8 mouse cellular contexts compared by ENCODE assay signal in genomic region chr1:78196751-78197311, GRCm38 (mm10). TPM values are rescaled to one million over a fixed set of nuclear protein-coding genes. Genes with fewer than 3 reads are reported as not detected.
DNase-seq lines count a peak whose midpoint lies in the region; ATAC-seq lines count a peak whose summit lies in the region.

Gene Pax3 (minus strand): TSS chr1:78197134.

- H3K4me3 ChIP-seq in forebrain, embryonic 10.5 days, result peak within 1 kb of the TSS; percentile 54
- peak within 1 kb of the TSS; percentile 29 for H3K4me3 ChIP-seq in intestine, embryonic 16.5 days (ENCODE audit: low read length)
- peak within 1 kb of the TSS; percentile 46 for H3K4me3 ChIP-seq in neural tube, embryonic 13.5 days

- no peak within 1 kb of the TSS for H3K9ac ChIP-seq in intestine, embryonic 16.5 days (ENCODE audit: low read depth, low read length)
- H3K9ac ChIP-seq in neural tube, embryonic 13.5 days, result peak within 1 kb of the TSS; percentile 67

- under 1% methylated on average over 37 of the region's 37 CpGs for WGBS in forebrain, embryonic 10.5 days
- under 1% methylated on average over 35 of the region's 37 CpGs for WGBS in intestine, embryonic 16.5 days
- WGBS in neural tube, embryonic 13.5 days, result under 1% methylated on average over 37 of the region's 37 CpGs

- peak; percentile 18 for DNase-seq in adrenal gland, postnatal 10 days
- DNase-seq in adrenal gland, adult 8-10 months, result no peak
- peak; percentile 73 for DNase-seq in forebrain, embryonic 10.5 days (ENCODE audit: extremely low spot score, low spot score)
- no peak for DNase-seq in thymus, postnatal 10 days (ENCODE audit: low spot score in 2 of 2)
- DNase-seq in thymus, postnatal 14 days, result no peak

- H3K9me3 ChIP-seq in forebrain, embryonic 10.5 days, result no peaks in the 10 kb centered on the region
- H3K9me3 ChIP-seq in intestine, embryonic 16.5 days (ENCODE audit: control insufficient read depth, low read length), result no peaks in the 10 kb centered on the region
- no peaks in the 10 kb centered on the region for H3K9me3 ChIP-seq in neural tube, embryonic 13.5 days

- peaks cover 74% of the 10 kb centered on the region for H3K4me1 ChIP-seq in forebrain, embryonic 10.5 days
- peaks cover 10% of the 10 kb centered on the region; the same call in 1 of the 2 replicates for H3K4me1 ChIP-seq in intestine, embryonic 16.5 days (ENCODE audit: control insufficient read depth, insufficient read depth, low read length)
- peaks cover 69% of the 10 kb centered on the region for H3K4me1 ChIP-seq in neural tube, embryonic 13.5 days (replicated peaks)

- peak; percentile 40 for ATAC-seq in CD4-positive, CD25-positive, alpha-beta regulatory T cell, adult 4 months
- ATAC-seq in intestine, embryonic 16.5 days, result peak; percentile 31; the same call in 1 of the 2 replicates
- ATAC-seq in neural tube, embryonic 13.5 days (ENCODE audit: low read depth), result peak; percentile 68

- no peaks in the 10 kb centered on the region for H3K36me3 ChIP-seq in forebrain, embryonic 10.5 days (replicated peaks)
- H3K36me3 ChIP-seq in intestine, embryonic 16.5 days (ENCODE audit: control insufficient read depth, insufficient read depth, low read length), result no peaks in the 10 kb centered on the region
- H3K36me3 ChIP-seq in neural tube, embryonic 13.5 days, result no peaks in the 10 kb centered on the region

- H3K27ac ChIP-seq in forebrain, embryonic 10.5 days, result peak within 1 kb of the TSS; percentile 85
- no peak within 1 kb of the TSS for H3K27ac ChIP-seq in intestine, embryonic 16.5 days (ENCODE audit: low read length)
- H3K27ac ChIP-seq in neural tube, embryonic 13.5 days (replicated peaks), result peak within 1 kb of the TSS; percentile 80

- peaks cover 100% of the 10 kb centered on the region for H3K27me3 ChIP-seq in forebrain, embryonic 10.5 days (ENCODE audit: poor library complexity, severe bottlenecking)
- H3K27me3 ChIP-seq in intestine, embryonic 16.5 days (replicated peaks; ENCODE audit: control insufficient read depth, insufficient read depth, low read length), result peaks cover 90% of the 10 kb centered on the region
- H3K27me3 ChIP-seq in neural tube, embryonic 13.5 days, result peaks cover 96% of the 10 kb centered on the region

- H3K4me2 ChIP-seq in intestine, embryonic 16.5 days (ENCODE audit: low read depth, low read length), result peak within 1 kb of the TSS; percentile 26
- H3K4me2 ChIP-seq in neural tube, embryonic 13.5 days, result peak within 1 kb of the TSS; percentile 74

RNA-seq across cellular contexts. Expression of gene Pax3, which starts in this region (rescaled TPM):
- under 1 TPM in 1 of 2 experiments, not detected in 1; 0.88 TPM for total RNA-seq in adrenal gland, postnatal 10 days (2021)
- total RNA-seq in adrenal gland, adult 8-10 months (2022), result not detected
- polyA plus RNA-seq in CD4-positive, CD25-positive, alpha-beta regulatory T cell, adult 4 months (2017; shearing (Covaris generic)), result not detected
- 12.2 and 13.0 TPM in 2 replicates for polyA plus RNA-seq in forebrain, embryonic 10.5 days (2016; fragmentation: Nextera tagmentation; extraction: Ambion mirVana)
- polyA plus RNA-seq in intestine, embryonic 16.5 days (2015; fragmentation: Nextera tagmentation; extraction: Ambion mirVana), result not detected in 2 replicates
- polyA plus RNA-seq in neural tube, embryonic 13.5 days (2015; fragmentation: Nextera tagmentation; extraction: Ambion mirVana), result 12.9 and 17.0 TPM in 2 replicates

Comparison
In these comparisons a context has a peak if more than half of its experiments do, and no peak if none do; other contexts are left out.
1. RNA of gene Pax3 (polyA plus RNA-seq): 12.2 to 13.0 TPM in forebrain, embryonic 10.5 days and 12.9 to 17.0 TPM in neural tube, embryonic 13.5 days; not detected in CD4-positive, CD25-positive, alpha-beta regulatory T cell, adult 4 months and not detected in intestine, embryonic 16.5 days; every median in the first group is over 10 times any median in the second.
2. Peak in DNase-seq in adrenal gland, postnatal 10 days; RNA of the gene not detected or under 1 TPM.
3. Peak in ATAC-seq in CD4-positive, CD25-positive, alpha-beta regulatory T cell, adult 4 months; RNA of the gene not detected or under 1 TPM.
4. Peak in ATAC-seq, H3K4me3 ChIP-seq and H3K4me2 ChIP-seq in intestine, embryonic 16.5 days; RNA of the gene not detected or under 1 TPM.
5. Peak in every context shown above with its lines, with median percentiles within 50 percentile points of each other: ATAC-seq and H3K4me3 ChIP-seq.